Mouse (Mus musculus) kidney, embryonic 16.5 days (tissue): ENCODE results near the gene Ppp1r13b. TPM values are rescaled to one million over a fixed set of nuclear protein-coding genes. Genes with fewer than 3 reads are reported as not detected.
"Not testable (repeated sequence)": the region's sequence is repeated elsewhere in the genome, so short reads cannot be mapped to it uniquely, and the experiment has no call there.

Experiments used
- ATAC-seq: fragments of 200-750 bp; cut with Nextera tagmentation; 2 replicates; pipeline ENCODE4 v1.8.0; 2017; ENCODE audit warnings: moderate TSS enrichment; ENCODE audit not compliant: low FRiP score, low TSS enrichment
- H3K27ac ChIP-seq: fragments of 300-500 bp; sonication (generic); 2 replicates; pipeline ENCODE4 v1.5.1; 2014; ENCODE audit warnings: low read length
- H3K27me3 ChIP-seq: fragments of 300-500 bp; sonication (generic); 2 replicates; pipeline ENCODE4 v1.6.1; 2014; ENCODE audit warnings: low read length, control low read depth, mixed read lengths; ENCODE audit not compliant: insufficient read depth
- H3K36me3 ChIP-seq: fragments of 300-500 bp; sonication (generic); 2 replicates; pipeline ENCODE4 v1.6.1; 2014; ENCODE audit warnings: low read length, control low read depth, mixed read lengths; ENCODE audit not compliant: insufficient read depth
- H3K4me1 ChIP-seq: fragments of 300-500 bp; sonication (generic); 2 replicates; pipeline ENCODE4 v1.6.1; 2014; ENCODE audit warnings: low read length, control low read depth, mixed read lengths; ENCODE audit not compliant: insufficient read depth
- H3K4me2 ChIP-seq: fragments of 300-500 bp; sonication (generic); replicated peaks from 2 replicates; pipeline ENCODE4 v1.6.1; 2014; ENCODE audit warnings: low read depth, low read length
- H3K4me3 ChIP-seq: fragments of 300-500 bp; sonication (generic); 2 replicates; pipeline ENCODE4 v1.5.1; 2014; ENCODE audit warnings: mild to moderate bottlenecking, low read length
- H3K9ac ChIP-seq: fragments of 300-500 bp; sonication (generic); replicated peaks from 2 replicates; pipeline ENCODE4 v1.6.1; 2014; ENCODE audit warnings: low read length
- H3K9me3 ChIP-seq: fragments of 300-500 bp; sonication (generic); 2 replicates; pipeline ENCODE4 v1.6.1; 2016; ENCODE audit warnings: low read length, control low read depth
- WGBS: fragments of 180-500 bp; shearing (Covaris S2); extraction: QIAGEN DNeasy Blood & Tissue Kit; methylation state at CpG from one replicate; pipeline ENCODE4 v1.1.7; 2014; 5-methylcytosine and 5-hydroxymethylcytosine counted together
- polyA plus RNA-seq: library from polyadenylated mRNA; unstranded; fragments of >200 nt; fragmentation: Nextera tagmentation; extraction: Ambion mirVana; gene quantifications from 2 replicates; pipeline ENCODE4 v1.2.1, GENCODE M21; 2015

Gene Ppp1r13b
- polyA plus RNA-seq = 7.4 and 14.7 TPM in 2 replicates

- Histone ChIP-seq H3K36me3 (no peaks in the 10 kb centered on the region), H3K27me3 (no peaks in the 10 kb centered on the region; the same call in 1 of the 2 replicates), H3K9ac (peak within 1 kb of the TSS; percentile 83), H3K4me2 (peak within 1 kb of the TSS; percentile 86), H3K27ac (peak within 1 kb of the TSS; percentile 87), H3K4me3 (peak within 1 kb of the TSS; percentile 81), H3K4me1 (peaks cover 20% of the 10 kb centered on the region), H3K9me3 (no peaks in the 10 kb centered on the region)
- WGBS = under 1% methylated on average over 62 of the region's 80 CpGs
- peak; percentile 97 for ATAC-seq
Observed at GRCm38 (mm10) chr12:111907970-111908681, at the start of gene Ppp1r13b. TSS of gene Ppp1r13b (minus strand) at chr12:111908110.

- Histone ChIP-seq H3K4me3 (no peak overlapping the region), H3K4me2 (no peak overlapping the region), H3K9ac (no peak overlapping the region), H3K27ac (no peak overlapping the region), H3K36me3 (peaks cover 20% of the 10 kb centered on the region), H3K4me1 (peaks cover 12% of the 10 kb centered on the region), H3K9me3 (no peaks in the 10 kb centered on the region), H3K27me3 (no peaks in the 10 kb centered on the region)
- 69% methylated on average over 5 of the region's 5 CpGs for WGBS
- ATAC-seq = no peak
Observed at GRCm38 (mm10) chr12:111956173-111956572, 48.3 kb upstream of the Ppp1r13b start.

GRCm38 (mm10) chr12:111951701-111952100 is 43.8 kb upstream of the Ppp1r13b start:
- Histone ChIP-seq H3K4me1 (peaks cover 15% of the 10 kb centered on the region), H3K9ac (no peak overlapping the region), H3K9me3 (no peaks in the 10 kb centered on the region), H3K36me3 (no peaks in the 10 kb centered on the region), H3K27me3 (no peaks in the 10 kb centered on the region), H3K4me3 (no peak overlapping the region), H3K27ac (peak overlapping the region; percentile 22), H3K4me2 (no peak overlapping the region)
- ATAC-seq = peak; percentile 70
- WGBS = 32% methylated on average over 5 of the region's 5 CpGs

GRCm38 (mm10) chr12:111950486-111950885 is 42.6 kb upstream of the Ppp1r13b start:
- no peaks in the 10 kb centered on the region for H3K9me3 ChIP-seq
- ATAC-seq = no peak
- H3K9ac ChIP-seq = no peak overlapping the region
- H3K27ac ChIP-seq = no peak overlapping the region
- 72% methylated on average over 5 of the region's 5 CpGs for WGBS
- no peak overlapping the region for H3K4me2 ChIP-seq
- no peaks in the 10 kb centered on the region for H3K36me3 ChIP-seq
- peaks cover 24% of the 10 kb centered on the region for H3K4me1 ChIP-seq
- H3K4me3 ChIP-seq = no peak overlapping the region
- no peaks in the 10 kb centered on the region for H3K27me3 ChIP-seq

GRCm38 (mm10) chr12:111946716-111947115 is 38.8 kb upstream of the Ppp1r13b start:
- Histone ChIP-seq H3K27ac (peak overlapping the region; percentile 75; the same call in 1 of the 2 replicates), H3K27me3 (no peaks in the 10 kb centered on the region), H3K9ac (0 out of 2 replicates have a peak overlapping the region, but pooled peaks have one; percentile 15), H3K9me3 (no peaks in the 10 kb centered on the region), H3K36me3 (no peaks in the 10 kb centered on the region), H3K4me2 (no peak overlapping the region), H3K4me3 (no peak overlapping the region), H3K4me1 (peaks cover 33% of the 10 kb centered on the region)
- WGBS = 47% methylated on average over 2 of the region's 2 CpGs
- peak; percentile 55 for ATAC-seq

GRCm38 (mm10) chr12:111945765-111946655 is 38.1 kb upstream of the Ppp1r13b start:
- ATAC-seq = peak; percentile 79
- not testable (repeated sequence) for H3K36me3 ChIP-seq, H3K27me3 ChIP-seq, H3K4me3 ChIP-seq, H3K9me3 ChIP-seq, H3K4me2 ChIP-seq
- Histone ChIP-seq H3K27ac (peak overlapping the region; percentile 94), H3K9ac (0 out of 2 replicates have a peak overlapping the region, but pooled peaks have one; percentile 15), H3K4me1 (peaks cover 26% of the 10 kb centered on the region)
- 58% methylated on average over 6 of the region's 15 CpGs for WGBS

GRCm38 (mm10) chr12:111945115-111945514 is 37.2 kb upstream of the Ppp1r13b start:
- no peak overlapping the region for H3K4me3 ChIP-seq
- no peaks in the 10 kb centered on the region for H3K9me3 ChIP-seq
- no peaks in the 10 kb centered on the region for H3K27me3 ChIP-seq
- H3K4me1 ChIP-seq = peaks cover 25% of the 10 kb centered on the region
- ATAC-seq = peak; percentile 33
- H3K27ac ChIP-seq = peak overlapping the region; percentile 94
- peak overlapping the region; percentile 24 for H3K9ac ChIP-seq
- H3K36me3 ChIP-seq = no peaks in the 10 kb centered on the region
- WGBS = 20% methylated on average over 8 of the region's 8 CpGs
- peak overlapping the region; percentile 12; the same call in 1 of the 2 replicates for H3K4me2 ChIP-seq

GRCm38 (mm10) chr12:111944065-111944987 is 36.4 kb upstream of the Ppp1r13b start:
- not testable (repeated sequence) for H3K36me3 ChIP-seq, H3K4me3 ChIP-seq, H3K9me3 ChIP-seq, H3K27me3 ChIP-seq
- H3K4me1 ChIP-seq = peaks cover 25% of the 10 kb centered on the region
- 59% methylated on average over 11 of the region's 20 CpGs for WGBS
- ATAC-seq = peak; percentile 74
- peak overlapping the region; percentile 20; the same call in 1 of the 2 replicates for H3K4me2 ChIP-seq
- H3K9ac ChIP-seq = peak overlapping the region; percentile 42; the same call in 1 of the 2 replicates
- peak overlapping the region; percentile 94 for H3K27ac ChIP-seq
